Mouse (Mus musculus): ENCODE results near the gene Zfyve28.

DNA sequence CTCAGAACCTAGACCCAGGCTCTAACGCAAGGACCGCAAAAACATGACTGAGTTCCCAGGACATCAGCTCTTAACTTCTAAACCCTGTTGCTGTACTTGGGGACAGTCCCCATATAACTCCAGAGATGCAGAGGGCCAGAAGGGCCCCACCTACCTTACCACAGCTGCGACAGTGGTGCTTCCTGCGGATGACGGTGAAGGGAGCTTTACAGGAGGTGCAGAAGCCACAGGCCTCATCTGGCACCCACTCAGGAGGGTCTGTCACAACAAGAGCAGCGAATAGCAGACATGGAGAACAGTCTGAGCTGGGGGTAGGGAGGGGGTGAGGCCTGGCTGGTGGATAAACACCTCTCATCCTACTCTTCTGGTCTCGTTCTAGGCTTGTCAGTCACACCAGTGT is 91.8 kb downstream of the Zfyve28 start:
- no peak for TF ChIP-seq CTCF (IDR thresholded peaks at IDR 0.05)
- no peak for TF ChIP-seq EP300 (IDR thresholded peaks at IDR 0.05)

Measured in lung, postnatal 0 days (tissue).